Mouse (Mus musculus) hindbrain, embryonic 16.5 days (tissue): ENCODE measurements around the gene Atp13a3. TPM values are rescaled to one million over a fixed set of nuclear protein-coding genes. Genes with fewer than 3 reads are reported as not detected.

ENCODE experiments used
- ATAC-seq: fragments of 200-750 bp; cut with Nextera tagmentation; 2 replicates; pipeline ENCODE4 v1.8.0; 2017; ENCODE audit warnings: moderate TSS enrichment, moderate library complexity
- H3K27ac ChIP-seq: fragments of 300-500 bp; sonication (generic); 2 replicates; pipeline ENCODE4 v1.5.1; 2014; ENCODE audit warnings: low read depth, mild to moderate bottlenecking, control low read depth, low read length, moderate library complexity
- H3K27me3 ChIP-seq: fragments of 300-500 bp; sonication (generic); replicated peaks from 2 replicates; pipeline ENCODE4 v1.6.1; 2014; ENCODE audit warnings: low read length; ENCODE audit not compliant: control insufficient read depth, insufficient read depth
- H3K36me3 ChIP-seq: fragments of 300-500 bp; sonication (generic); 2 replicates; pipeline ENCODE4 v1.6.1; 2014; ENCODE audit warnings: mild to moderate bottlenecking, low read length, moderate library complexity, mixed read lengths; ENCODE audit not compliant: control insufficient read depth, insufficient read depth
- H3K4me1 ChIP-seq: fragments of 300-500 bp; sonication (generic); 2 replicates; pipeline ENCODE4 v1.6.1; 2014; ENCODE audit warnings: low read depth, low read length; ENCODE audit not compliant: control insufficient read depth, insufficient read depth
- H3K4me2 ChIP-seq: fragments of 300-500 bp; sonication (generic); 2 replicates; pipeline ENCODE4 v1.6.1; 2014; ENCODE audit warnings: mild to moderate bottlenecking, low read length, control low read depth, moderate library complexity
- H3K4me3 ChIP-seq: fragments of 300-500 bp; sonication (generic); 2 replicates; pipeline ENCODE4 v1.5.1; 2014; ENCODE audit warnings: mild to moderate bottlenecking, low read length, control low read depth, moderate library complexity
- H3K9ac ChIP-seq: fragments of 300-500 bp; sonication (generic); 2 replicates; pipeline ENCODE4 v1.6.1; 2014; ENCODE audit warnings: low read depth, mild to moderate bottlenecking, control low read depth, low read length, moderate library complexity
- H3K9me3 ChIP-seq: fragments of 300-500 bp; sonication (generic); 2 replicates; pipeline ENCODE4 v1.6.1; 2014; ENCODE audit warnings: mild to moderate bottlenecking, low read length, moderate library complexity; ENCODE audit not compliant: control insufficient read depth
- WGBS: fragments of 180-500 bp; shearing (Covaris S2); extraction: QIAGEN DNeasy Blood & Tissue Kit; methylation state at CpG from one replicate; pipeline ENCODE4 v1.1.7; 2014; 5-methylcytosine and 5-hydroxymethylcytosine counted together
- polyA plus RNA-seq: library from polyadenylated mRNA; unstranded; fragments of >200 nt; fragmentation: Nextera tagmentation; extraction: Ambion mirVana; gene quantifications from 2 replicates; pipeline ENCODE4 v1.2.1, GENCODE M21; 2015

The Atp13a3 gene
- polyA plus RNA-seq, 1 experiment from 2014 or later = 5.7 TPM

DNA sequence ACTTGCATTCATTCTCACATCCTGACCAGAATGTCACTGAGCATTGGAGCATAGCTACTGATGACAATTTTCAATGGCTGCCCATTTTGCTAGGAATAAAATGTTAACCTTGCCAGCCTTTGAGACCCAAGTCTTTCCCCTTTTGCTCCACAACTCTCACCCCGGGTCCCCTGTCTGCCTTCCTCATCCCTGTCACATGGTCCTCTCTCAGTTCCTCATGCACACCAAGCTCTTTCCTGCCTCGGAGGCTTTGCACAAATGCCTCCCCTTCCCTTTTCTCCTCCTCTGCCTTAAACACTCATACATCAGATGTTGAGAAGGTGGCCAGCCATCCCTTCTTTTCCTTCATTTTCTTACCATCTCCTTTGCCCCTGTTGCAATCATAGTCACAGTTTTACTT, 10.6 kb downstream of the Atp13a3 start:
- Histone ChIP-seq H3K4me1 (no peaks in the 10 kb centered on the region), H3K27me3 (no peaks in the 10 kb centered on the region), H3K36me3 (no peaks in the 10 kb centered on the region), H3K9me3 (0 out of 2 replicates have a peak, but pooled peaks cover 5% of the 10 kb centered on the region), H3K4me3 (no peak overlapping the region), H3K4me2 (no peak overlapping the region), H3K9ac (no peak overlapping the region), H3K27ac (no peak overlapping the region)
- no peak for ATAC-seq
- 92% methylated on average over 2 of the region's 2 CpGs for WGBS

- 92% methylated on average over 5 of the region's 5 CpGs for WGBS
- H3K27ac ChIP-seq = no peak overlapping the region
- ATAC-seq = no peak
Observed at GRCm38 (mm10) chr16:30390650-30391340, 15.0 kb downstream of the Atp13a3 start.

GRCm38 (mm10) chr16:30389831-30390649, 15.7 kb downstream of the Atp13a3 start:
- WGBS = 75% methylated on average over 9 of the region's 9 CpGs
- Histone ChIP-seq H3K36me3 (no peaks in the 10 kb centered on the region), H3K27me3 (no peaks in the 10 kb centered on the region), H3K9me3 (0 out of 2 replicates have a peak, but pooled peaks cover 5% of the 10 kb centered on the region), H3K4me2 (peak overlapping the region; percentile 85), H3K4me1 (peaks cover 14% of the 10 kb centered on the region), H3K4me3 (no peak overlapping the region; the same call in 1 of the 2 replicates), H3K9ac (peak overlapping the region; percentile 90), H3K27ac (peak overlapping the region; percentile 86)
- ATAC-seq = no peak

More at GRCm38 (mm10) chr16:30390650-30391340, 15.0 kb downstream of the Atp13a3 start:
- Histone ChIP-seq H3K4me2 (no peak overlapping the region), H3K36me3 (no peaks in the 10 kb centered on the region), H3K4me1 (peaks cover 14% of the 10 kb centered on the region), H3K4me3 (no peak overlapping the region), H3K9me3 (0 out of 2 replicates have a peak, but pooled peaks cover 5% of the 10 kb centered on the region), H3K27me3 (no peaks in the 10 kb centered on the region), H3K9ac (no peak overlapping the region)

DNA sequence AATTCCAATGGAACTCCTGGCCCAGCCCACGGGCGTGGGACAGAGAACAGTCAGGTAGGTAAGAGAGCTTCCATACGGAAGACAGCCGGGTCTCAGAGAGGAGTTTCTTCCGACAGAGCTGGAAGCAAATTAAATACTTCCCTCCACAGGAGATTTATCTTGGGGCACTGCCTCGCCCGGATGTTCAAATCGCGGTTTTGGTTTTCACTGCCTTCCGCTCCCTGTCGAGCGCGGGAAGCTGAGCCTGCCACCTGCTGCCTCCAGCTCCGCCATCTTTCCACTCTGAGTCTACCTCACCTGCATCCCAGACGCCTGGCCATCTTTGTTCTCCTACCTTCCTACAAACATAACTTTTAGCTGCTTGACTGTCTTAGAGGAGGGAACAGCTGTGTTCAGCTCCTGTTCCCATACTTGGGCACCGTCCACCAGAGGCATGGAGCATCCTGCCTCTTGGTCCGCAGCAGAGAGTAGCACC, 16.5 kb downstream of the Atp13a3 start:
- Histone ChIP-seq H3K36me3 (no peaks in the 10 kb centered on the region), H3K4me2 (peak overlapping the region; percentile 85), H3K27me3 (no peaks in the 10 kb centered on the region), H3K4me3 (peak overlapping the region; percentile 95), H3K9ac (peak overlapping the region; percentile 90), H3K9me3 (0 out of 2 replicates have a peak, but pooled peaks cover 5% of the 10 kb centered on the region), H3K4me1 (peaks cover 14% of the 10 kb centered on the region), H3K27ac (peak overlapping the region; percentile 86)
- 5% methylated on average over 17 of the region's 17 CpGs for WGBS
- 0 out of 2 replicates have a peak, but pooled peaks have one; percentile 16 for ATAC-seq

GRCm38 (mm10) chr16:30388522-30389209, 17.1 kb downstream of the Atp13a3 start:
- peak overlapping the region; percentile 85 for H3K4me2 ChIP-seq
- H3K27me3 ChIP-seq = no peaks in the 10 kb centered on the region
- H3K27ac ChIP-seq = peak overlapping the region; percentile 86
- H3K9me3 ChIP-seq = 0 out of 2 replicates have a peak, but pooled peaks cover 5% of the 10 kb centered on the region
- H3K4me3 ChIP-seq = peak overlapping the region; percentile 95
- H3K36me3 ChIP-seq = no peaks in the 10 kb centered on the region
- peak overlapping the region; percentile 90 for H3K9ac ChIP-seq
- peaks cover 14% of the 10 kb centered on the region for H3K4me1 ChIP-seq
- ATAC-seq = peak; percentile 93
- under 1% methylated on average over 45 of the region's 76 CpGs for WGBS

DNA sequence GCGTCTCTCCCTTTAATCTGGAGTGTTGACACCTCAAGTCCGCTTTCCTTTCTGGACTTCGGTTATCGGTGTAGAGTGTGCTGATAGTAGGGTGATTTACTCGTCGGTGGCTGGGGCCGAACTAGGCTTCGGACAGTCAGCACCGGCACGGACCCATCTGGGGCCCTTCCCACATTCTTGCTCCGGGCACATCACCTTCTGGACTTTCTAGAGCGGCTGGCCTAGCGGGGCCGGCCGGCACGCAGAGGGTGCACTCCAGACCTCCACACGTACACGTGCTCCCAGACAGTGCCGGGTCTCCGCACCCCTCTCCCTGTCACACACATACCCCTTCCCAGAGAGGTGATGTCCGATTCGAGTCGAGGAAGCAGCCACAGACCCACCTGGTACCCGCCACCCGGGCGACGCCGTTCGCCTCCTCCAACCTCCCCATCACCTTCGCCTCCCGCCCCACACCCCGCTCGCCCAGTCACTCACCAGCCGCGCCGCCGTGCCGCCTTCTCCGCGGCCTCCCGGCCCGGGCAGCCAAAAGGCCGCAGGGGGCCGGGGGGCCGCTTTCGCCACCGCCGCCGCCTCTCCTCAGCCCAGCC, 17.8 kb downstream of the Atp13a3 start:
- peaks cover 2% of the 10 kb centered on the region; the same call in 1 of the 2 replicates for H3K36me3 ChIP-seq
- under 1% methylated on average over 47 of the region's 49 CpGs for WGBS
- peak; percentile 67 for ATAC-seq
- H3K27ac ChIP-seq = peak overlapping the region; percentile 86
- 0 out of 2 replicates have a peak, but pooled peaks cover 2% of the 10 kb centered on the region for H3K9me3 ChIP-seq
- H3K27me3 ChIP-seq = no peaks in the 10 kb centered on the region
- peak overlapping the region; percentile 90 for H3K9ac ChIP-seq
- H3K4me3 ChIP-seq = peak overlapping the region; percentile 95
- peaks cover 14% of the 10 kb centered on the region for H3K4me1 ChIP-seq
- H3K4me2 ChIP-seq = peak overlapping the region; percentile 85

DNA sequence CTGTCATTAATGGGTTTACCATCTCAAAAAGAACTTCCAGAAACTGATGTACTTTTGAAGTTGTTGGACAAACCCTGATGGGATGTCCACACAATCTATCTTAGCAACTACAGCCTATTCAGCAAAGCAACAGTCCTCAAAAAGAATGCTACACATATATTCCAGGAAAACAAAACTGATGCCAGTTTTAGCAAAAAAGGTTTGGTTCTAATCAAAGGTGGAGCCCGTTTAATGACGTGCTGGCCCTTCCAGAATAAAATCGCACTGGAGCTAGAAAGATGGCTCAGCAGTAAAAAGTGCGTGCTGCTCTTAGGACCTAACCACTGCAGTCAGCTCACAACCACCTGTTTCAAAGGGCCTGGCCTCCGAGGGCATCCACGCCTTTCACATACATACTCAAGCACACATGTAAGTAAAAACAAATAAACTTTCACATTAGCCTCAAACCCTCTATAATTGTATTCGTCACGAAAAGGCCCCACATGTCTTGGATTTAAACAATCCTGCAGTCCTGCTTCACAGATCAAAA, 18.8 kb downstream of the Atp13a3 start:
- peak overlapping the region; percentile 95 for H3K4me3 ChIP-seq
- H3K4me1 ChIP-seq = peaks cover 14% of the 10 kb centered on the region
- no peaks in the 10 kb centered on the region for H3K27me3 ChIP-seq
- peak overlapping the region; percentile 85 for H3K4me2 ChIP-seq
- WGBS = 74% methylated on average over 8 of the region's 8 CpGs
- no peaks in the 10 kb centered on the region for H3K9me3 ChIP-seq
- no peak for ATAC-seq
- H3K36me3 ChIP-seq = peaks cover 4% of the 10 kb centered on the region; the same call in 1 of the 2 replicates
- H3K9ac ChIP-seq = no peak overlapping the region; the same call in 1 of the 2 replicates
- H3K27ac ChIP-seq = no peak overlapping the region

DNA sequence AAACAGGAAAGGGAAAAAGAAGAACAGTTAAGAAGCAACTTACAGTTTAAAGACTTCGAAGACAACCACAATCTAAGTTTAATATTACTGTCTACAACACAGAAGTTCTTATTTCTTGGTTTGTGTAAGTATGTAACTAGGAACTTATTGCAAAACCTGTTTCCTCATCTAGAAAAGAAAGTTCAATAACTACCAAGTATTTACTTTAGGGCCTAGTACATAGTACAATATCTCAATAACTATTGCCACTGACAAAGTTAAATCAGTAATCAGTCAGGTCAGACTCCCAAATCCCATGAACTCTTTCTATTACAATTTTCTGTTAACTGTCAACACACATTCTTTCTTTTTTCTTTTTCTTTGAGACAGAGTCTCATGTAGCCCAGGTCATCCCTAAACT, 20.2 kb downstream of the Atp13a3 start:
- 98% methylated on average over 1 of the region's 1 CpGs for WGBS
- no peak for ATAC-seq
- Histone ChIP-seq H3K27me3 (no peaks in the 10 kb centered on the region), H3K9me3 (no peaks in the 10 kb centered on the region), H3K4me1 (peaks cover 14% of the 10 kb centered on the region), H3K27ac (no peak overlapping the region), H3K4me3 (no peak overlapping the region), H3K36me3 (peaks cover 4% of the 10 kb centered on the region; the same call in 1 of the 2 replicates), H3K9ac (no peak overlapping the region), H3K4me2 (no peak overlapping the region)
